Mouse (Mus musculus): ENCODE results near the gene Ror1.

Gene Ror1

DNA sequence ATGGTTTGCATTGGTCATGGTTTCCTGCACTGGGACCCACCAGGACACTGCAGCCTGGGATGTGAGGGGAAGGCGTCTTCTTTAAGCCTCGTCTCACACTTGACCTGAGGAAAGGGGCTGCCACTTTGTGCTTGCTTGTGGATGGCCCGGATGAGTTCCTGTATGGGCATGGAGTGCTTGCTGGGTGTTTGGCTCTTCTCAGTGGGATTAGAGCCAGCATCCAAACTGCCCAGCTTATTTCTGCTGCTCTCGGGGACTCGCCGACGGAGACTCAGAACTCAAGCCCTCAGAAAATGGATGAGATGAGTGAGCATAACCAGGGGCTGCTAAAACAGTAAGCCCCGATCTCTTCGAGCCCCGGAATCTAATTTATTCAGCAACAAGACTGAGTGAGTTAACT is 157.1 kb downstream of the Ror1 start:
- no peak for DNase-seq (ENCODE audit: low read depth, low spot score)

DNA sequence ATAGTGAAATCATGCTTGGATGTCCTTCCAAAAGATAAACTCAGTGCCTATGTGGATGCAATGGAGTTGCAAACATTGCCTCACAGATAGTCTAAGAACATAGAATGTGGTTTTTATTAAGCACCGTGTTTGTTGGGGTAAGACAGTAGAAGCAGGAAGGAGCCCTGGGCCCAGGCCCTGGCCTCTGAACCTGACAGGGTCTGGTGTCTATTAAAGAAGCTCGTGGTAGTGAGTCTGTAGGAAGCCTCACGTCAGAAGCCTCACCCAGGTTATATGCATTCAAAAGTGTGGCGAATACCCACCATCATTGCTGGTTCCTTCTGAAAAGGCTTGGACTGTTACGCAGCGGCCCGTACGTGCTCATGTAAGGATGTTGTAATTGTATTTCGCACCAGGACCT is 157.8 kb downstream of the Ror1 start:
- DNase-seq (ENCODE audit: low read depth, low spot score), result no peak

DNA sequence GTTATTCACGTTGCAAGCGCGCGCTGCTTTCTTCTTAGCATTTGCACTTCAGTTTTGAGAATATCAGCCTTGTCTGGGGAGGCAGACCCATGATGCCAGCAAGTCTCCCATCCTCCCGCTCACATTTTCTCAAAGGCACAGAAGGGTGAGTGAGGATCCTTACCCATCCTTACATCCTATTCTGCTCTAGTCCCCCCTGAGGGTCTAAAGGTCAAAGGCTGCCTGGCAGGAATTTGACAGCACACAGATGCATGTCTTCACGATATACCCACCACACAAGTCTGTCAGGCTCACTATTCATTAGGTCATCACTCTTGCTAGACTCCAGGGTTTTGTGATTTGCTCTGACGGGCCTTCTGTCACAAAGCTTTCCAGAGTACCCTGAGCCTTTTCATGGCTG is 158.2 kb downstream of the Ror1 start:
- no peak for DNase-seq (ENCODE audit: low read depth, low spot score)

DNA sequence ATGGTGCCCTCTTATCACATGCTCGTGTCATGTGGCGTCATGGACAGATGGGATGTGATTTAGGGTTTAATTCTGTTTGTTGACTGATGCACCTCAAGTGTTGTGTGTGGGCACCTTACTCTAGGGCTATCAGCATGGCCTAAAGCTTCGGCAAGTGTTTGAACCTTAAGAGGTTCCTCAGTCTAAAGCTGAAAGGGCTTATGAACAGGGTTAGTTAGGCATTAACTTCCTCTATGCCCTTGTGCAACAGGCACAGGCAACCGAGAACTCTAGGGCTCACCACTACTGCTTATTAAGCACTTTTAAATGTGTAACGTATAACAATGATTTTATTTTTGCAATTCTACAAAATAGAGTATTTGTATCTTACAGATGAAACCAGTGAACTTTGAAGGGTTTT is 162.9 kb downstream of the Ror1 start:
- DNase-seq (ENCODE audit: low read depth, low spot score), result no peak

DNA sequence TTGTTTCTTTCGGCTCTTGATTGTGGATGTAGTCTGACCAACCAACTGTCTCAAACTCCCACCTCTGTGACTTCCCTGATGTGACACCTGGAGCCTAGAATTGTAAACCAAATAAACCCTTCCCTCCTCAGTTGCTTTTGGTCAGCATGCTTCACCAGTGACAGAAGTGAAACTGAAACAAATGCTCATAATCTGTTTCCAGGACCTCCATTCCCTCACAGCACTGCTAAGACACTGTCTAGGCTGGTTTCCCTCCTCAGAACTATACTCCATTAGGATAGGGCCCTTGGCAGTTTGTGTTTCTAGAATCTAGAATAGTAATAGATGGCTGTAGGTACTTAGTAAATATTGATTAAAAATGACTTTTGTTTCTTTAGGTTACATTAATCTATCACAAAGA is 168.3 kb downstream of the Ror1 start:
- no peak for DNase-seq (ENCODE audit: low read depth, low spot score)

DNA sequence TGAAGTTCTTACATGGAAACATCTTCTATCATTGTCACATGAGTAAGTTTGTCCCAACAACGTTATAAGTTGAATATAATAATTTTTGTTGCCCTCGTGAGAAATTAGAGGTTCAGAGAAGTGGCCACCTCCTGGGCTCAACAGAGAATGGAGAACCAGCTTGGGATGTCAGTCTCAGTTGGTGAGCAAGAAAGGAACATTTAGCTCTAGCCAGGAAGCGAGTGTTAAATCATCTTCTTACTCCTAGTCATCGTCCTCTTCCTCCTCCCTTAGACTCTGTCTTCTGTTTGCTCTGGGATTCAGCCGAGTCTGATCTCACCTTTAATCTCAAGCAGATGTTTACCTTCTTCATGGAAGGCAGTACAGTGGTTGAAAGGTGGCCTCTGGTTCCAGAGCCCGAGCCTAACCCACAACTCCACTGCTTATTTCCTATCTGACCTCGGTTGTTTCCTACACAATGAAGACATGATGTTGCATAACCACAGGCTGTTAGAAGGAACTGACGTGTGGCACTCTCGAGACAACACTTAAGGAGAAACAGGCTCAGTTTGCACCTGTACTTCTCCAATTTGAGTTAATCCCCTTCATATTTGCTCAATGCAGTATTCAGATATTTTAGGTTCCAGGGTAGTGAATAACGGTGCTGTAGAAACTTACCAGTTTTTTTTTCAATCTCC is 175.6 kb downstream of the Ror1 start:
- DNase-seq (ENCODE audit: low read depth, low spot score), result no peak

DNA sequence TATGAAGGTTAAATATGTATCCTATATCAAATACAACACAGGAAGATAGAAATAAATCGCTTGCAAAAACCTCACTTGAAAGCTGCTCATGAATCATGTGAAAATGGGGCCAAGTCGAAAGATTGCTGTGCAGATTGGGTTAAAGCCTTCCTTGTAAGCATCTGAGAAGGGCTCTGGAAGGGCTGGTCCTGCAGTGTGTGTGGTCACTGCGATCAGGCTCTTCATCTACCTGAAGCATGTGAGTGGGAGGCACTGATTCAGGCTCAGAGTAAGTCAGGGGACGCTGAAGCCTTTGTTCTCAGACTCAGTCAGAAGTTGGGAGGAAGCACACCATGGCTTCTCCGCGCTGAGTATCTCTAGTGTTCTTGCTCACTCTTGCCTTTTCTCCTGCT is 176.1 kb downstream of the Ror1 start:
- DNase-seq (ENCODE audit: low read depth, low spot score), result no peak

DNA sequence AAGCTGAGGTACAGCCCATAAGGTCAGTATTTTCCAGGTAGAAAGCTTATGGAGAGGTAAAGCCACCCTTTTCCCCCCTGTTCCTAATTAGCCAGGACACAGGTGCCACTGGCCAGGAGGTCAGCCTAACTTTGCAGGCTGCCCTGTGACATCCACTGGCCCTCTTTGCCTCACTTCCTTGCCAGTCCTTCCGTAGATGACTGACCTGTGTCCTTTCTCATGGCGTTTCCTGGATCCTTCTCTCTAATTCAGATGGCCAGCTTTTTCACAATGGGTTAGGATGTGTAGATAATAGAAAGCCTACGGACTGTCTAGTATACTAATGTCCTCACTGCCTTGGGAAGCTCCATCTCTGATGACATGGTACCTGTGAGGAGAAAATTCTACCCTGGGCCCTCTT is 177.8 kb downstream of the Ror1 start:
- no peak for DNase-seq (ENCODE audit: low read depth, low spot score)

DNA sequence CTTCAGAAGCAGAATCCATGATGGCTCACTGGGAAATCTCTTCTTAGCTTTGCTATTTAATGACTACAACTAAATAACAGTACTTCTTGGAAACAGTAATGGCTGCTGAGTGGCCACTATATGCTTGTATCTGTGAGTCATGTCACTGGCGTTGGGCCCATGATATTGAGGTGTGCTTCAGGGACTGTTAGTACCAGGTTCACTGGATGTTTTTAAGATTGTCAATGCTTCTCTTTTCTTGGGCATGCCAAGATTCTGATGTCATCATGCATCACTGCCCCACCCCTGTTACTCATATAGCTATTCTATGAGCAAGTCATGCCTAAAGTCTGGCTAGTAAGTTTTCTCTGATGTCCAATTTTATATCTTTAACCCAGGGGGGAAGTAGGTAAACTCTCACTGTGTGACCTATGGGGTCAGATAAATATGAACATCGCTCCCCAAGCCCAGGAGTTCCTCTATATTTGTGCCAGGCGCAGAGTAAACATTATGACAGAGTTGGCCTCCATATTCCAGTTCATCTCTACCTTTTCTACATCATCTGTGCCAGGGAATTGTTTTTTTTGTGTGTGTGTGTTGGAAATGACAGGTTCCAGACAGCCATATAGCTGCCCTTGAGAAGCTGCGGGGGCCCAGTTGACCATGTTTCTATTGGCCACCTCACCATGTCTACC is 178.4 kb downstream of the Ror1 start:
- no peak for DNase-seq (ENCODE audit: low read depth, low spot score)

DNA sequence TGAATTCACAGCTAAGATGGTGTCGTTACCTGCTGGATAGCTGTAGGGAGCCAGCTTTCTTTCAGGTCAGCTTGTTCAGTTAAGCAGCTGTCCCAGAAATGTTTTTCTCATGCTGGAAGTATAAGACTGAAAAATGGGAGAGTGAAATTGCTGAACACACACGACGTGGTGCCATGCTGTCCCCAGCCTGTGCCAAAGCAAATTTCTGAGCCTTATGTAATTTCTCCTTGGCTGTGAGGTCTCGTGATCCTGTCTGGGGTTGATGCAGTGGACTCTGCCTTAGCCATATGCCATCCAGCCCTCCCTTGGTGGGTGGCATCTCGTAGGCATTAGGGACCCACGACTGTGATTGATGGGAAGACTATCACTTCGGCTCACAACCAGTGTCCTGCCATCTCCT is 180.9 kb downstream of the Ror1 start:
- DNase-seq (ENCODE audit: low read depth, low spot score), result no peak

DNA sequence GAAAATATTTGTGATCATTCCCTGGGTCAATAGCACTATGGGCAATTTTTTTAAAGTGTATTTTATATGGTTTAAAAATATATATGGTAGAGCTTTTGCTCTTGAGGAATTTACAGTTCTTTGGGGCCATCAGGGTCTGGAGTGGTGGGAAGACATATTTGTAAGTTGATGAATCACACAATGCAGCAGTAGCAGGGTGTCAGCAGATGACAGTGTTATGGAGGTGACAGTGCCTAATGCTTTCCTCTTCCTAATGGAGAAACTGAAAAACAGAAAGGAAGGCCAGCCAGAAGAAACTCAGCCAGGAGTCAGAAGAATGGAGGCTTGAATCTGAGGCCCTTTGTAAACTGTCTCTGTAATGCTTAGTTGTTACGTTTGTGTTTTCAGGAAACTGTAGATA is 181.4 kb downstream of the Ror1 start:
- no peak for DNase-seq (ENCODE audit: low read depth, low spot score)

DNA sequence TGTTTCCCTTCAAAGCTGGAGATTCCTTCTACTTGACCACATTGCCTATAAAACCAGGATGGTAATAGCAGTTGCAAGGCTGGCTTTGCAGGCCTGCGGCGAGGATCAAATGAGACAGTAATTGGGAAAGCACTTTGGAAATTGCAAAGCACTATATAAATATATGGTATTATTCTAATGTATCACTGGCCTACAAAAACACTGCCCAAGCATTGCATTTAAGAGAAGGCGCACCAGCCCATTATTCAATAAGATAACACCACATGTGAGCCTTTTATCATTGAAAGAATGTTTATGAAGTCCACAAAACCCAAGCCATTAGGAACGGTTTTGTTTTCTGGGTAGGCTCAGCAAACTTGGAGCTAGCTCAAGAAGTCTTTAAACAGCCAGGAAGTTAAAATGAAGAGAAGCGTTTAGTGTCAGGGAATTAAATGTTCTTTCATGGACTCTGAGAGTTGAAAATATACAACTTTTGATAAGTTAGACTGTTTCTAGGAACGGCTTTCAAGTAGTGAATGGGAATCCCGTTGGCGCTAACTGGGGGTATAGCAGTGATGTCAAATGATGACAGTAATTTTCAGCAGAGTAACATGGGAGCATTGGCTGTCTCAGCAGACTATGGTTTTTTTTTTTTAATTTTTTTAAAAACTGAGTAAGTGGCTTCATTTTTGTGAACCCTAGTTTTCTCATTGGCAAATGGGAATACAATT is 187.7 kb downstream of the Ror1 start:
- DNase-seq (ENCODE audit: low read depth, low spot score), result no peak

DNA sequence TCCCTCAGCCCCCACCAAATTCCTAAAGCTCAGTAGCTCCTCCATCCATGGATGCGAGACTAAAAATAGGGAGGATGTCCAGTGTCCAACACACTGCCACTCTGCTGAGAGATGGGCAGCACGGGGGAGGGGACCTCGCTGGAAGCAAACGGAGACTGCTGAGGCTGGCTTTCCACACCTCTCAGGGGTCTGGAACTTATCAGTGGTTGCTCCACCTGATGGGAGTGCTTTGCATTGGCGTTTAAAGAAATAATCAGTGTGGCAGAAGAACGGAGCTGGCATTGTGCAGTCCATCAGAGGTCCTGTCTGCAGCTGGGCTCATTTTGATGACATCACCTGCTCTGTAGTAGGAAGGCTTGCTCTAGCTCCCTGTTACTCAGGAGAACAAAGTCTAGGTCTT is 188.9 kb downstream of the Ror1 start:
- no peak for DNase-seq (ENCODE audit: low read depth, low spot score)

DNA sequence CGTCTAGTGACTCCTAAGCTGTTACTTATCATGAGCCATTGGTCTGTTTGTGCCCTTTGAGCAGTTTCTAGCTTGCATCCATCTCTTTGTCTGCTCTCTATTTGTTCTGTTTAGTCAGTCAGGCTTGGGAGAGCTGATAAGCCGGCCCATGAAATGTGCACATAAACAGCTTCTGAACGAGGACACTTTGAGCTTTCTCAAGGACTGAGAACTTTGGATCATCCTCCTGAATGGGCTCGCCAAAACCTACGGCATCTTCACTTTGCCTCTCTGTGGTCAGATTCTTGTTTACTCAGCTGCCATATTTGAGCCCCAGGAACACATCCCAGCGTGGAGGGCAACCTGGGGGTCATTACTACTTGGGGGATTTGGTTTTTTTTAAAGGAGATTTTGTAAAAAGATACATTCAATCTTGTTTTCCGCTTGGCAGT is 190.5 kb downstream of the Ror1 start:
- DNase-seq (ENCODE audit: low read depth, low spot score), result no peak

DNA sequence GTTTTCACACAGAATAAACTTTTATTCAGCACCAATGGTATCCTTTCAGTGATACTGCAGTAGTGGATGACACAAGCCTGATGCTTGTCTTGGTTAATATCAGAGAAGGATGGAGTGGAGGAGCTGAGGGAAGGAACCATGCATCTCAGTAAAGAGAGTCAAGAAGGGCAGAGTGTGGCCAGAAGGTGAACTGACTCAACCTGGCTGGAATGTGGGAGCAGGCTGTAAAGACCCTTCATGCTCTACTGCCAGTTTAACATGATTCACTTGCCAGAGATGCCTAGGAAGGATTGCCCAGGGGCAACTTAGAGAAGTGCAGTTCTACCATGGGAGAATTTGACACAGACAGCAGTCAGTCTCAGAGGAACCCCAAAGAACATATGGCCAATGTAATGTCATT is 191.2 kb downstream of the Ror1 start:
- no peak for DNase-seq (ENCODE audit: low read depth, low spot score)

DNA sequence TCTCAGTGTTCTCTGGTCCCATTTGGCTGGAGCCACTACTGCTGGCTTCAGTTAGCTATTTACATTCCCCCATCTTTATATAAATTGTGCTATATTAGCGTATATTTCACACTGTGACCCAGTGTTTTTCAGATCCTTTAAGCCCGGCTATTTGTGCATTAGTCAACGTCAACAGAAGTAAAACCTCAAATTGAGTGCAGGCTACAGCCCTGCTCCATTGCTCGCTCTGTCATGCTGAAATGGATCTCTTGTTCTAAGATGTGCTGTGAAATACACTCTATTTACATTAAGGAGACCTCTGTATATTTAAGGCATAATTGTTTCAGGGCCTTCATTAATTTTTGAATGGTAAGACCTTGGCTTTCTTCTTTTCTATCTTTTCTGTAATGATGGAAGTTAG is 192.2 kb downstream of the Ror1 start:
- no peak for DNase-seq (ENCODE audit: low read depth, low spot score)

DNA sequence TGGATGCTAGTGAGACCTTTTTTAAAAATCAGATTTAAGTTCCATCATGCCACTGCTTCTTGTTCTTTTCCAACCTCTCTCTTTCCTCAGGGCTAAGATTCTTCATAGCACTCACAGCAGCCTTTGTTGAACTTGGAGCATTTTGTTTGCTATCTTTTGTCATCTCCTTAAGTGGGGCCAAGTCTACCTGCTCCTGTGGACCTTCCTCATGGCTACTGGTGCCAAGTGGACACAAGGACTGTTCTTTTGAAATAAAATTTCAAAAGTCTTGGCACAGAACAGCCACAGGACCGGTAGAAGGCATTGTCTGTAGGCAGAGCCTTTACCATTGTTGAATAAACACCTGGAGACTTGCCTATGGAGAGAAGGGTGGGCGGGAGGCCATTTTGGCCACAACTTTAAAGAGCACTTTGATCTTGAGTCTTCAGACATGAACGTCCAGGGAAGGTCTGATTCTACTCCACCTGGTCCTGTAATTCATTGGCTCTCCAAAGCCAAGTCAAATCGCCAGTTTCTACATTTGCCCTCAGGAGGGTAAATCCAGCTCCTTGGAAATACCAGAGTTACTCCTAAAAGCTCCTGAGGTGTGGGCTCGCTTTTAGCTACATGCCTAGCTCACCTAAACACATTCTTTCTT is 195.5 kb downstream of the Ror1 start:
- DNase-seq (ENCODE audit: low read depth, low spot score), result no peak

DNA sequence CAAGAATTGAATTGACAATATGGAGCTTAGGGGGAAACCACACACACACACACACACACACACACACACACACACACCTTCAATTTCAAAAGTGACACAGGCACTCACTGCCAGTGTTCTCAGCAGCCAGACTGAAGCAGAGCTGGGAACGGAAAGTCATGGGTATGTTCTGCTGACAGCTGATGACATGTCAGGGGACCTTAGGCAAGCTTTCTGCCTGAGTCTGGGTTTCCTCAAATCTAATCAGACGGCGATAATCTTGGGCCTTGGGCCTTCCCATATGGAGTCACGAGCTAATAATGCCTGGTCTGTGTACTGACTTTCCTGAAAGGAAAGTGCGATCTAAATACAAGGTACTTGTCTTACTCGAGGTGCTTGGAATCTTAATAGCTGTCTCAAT is 202.1 kb downstream of the Ror1 start:
- DNase-seq (ENCODE audit: low read depth, low spot score), result no peak

DNA sequence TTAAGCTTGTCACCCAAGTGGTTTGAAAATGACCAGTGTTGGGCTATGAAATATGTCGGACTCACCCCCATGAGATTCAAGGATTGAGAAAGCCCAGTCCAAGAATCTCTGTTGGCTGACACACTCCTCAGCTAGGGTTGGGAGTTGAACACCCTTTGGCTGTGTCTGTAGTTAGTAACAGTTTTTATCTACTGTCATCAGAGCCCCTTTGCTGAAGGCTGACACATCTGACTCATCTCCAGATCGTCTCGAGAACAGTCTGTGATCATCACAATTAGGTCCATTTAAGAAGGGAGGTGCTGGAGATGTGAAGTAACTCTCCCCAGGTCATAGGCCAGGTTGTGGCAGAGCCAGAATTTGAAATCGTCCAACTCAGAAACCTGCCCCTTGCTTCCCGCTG is 203.0 kb downstream of the Ror1 start:
- no peak for DNase-seq (ENCODE audit: low read depth, low spot score)

DNA sequence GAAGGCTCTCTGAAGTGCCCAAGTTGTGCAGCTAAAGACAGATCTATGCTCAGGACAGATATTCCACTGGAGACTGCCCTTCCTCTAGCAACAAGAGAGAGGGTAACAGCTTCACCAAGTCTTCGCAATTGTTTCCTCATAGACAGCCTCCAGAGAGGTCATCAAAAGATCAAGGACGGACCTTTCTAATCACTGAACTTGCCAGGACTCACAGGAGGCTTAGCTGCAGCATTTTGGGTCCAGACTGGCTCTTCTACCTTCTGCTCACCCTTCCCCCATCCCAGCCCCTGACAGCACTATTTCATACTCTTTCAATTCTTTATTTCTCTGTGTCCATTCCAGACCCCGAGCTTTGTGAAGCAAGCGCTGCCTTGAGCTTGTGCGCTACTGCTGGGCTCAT is 204.6 kb downstream of the Ror1 start:
- DNase-seq (ENCODE audit: low read depth, low spot score), result no peak

DNA sequence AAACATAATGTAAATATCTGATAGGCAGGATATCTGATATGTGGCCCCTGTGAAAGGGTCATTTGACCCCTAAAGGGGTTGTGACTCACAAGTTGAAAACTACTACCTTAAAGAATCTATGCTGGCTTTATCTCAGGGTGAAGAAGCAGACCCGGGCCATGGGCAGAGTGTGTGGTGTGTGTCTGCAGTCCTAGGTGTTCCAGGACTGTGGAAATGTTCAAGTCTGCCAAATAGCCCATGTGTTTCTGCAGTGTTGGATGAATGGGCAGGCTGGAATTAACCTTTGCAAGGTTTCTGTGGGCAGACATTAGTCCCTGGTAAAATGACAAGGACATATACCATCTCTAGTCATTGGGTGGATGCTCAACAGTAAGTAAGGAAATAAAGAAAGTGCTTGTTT is 205.8 kb downstream of the Ror1 start:
- DNase-seq (ENCODE audit: low read depth, low spot score), result no peak

DNA sequence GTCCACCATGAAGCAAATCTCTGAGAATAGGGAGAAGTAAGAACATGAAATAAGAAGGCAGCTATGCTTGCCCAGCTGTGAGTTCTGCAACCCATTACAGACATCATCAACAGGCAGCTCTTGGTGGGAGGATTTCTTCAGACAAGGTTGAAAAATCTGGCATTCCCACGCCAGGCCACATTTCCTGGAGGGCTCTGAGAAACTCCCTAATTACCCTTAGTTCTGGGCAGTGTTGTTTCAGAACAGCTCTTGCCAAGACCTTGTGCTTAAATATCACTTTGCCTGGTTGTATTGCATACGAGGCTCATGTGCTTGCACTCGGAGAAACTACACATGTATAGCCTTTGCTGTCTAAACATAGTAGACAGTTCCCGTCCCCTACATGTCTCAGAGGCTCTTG is 211.8 kb downstream of the Ror1 start:
- DNase-seq (ENCODE audit: low read depth, low spot score), result no peak

All from mesoderm, embryonic 11.5 days (tissue).